Mouse (Mus musculus): ENCODE measurements around the gene Fndc3b.

DNA sequence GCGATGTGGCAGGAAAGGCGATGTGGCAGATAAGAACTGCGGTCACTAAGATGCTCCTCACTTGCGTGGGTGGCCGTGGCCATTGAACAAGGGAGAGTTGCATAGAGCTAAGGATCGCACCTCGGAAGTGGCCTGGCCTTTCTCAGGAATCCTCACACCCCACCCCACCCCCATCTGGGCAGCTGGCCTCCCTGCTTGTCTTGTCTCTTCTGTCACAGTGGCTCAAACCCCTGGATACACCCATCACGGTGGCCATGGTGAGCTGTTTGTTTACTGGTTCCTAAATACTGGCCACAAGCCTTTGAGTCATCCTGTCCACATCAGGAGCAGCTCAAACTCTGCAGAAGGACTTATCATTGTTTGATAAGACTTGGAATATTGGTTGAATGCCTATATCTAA, 240.3 kb downstream of the Fndc3b start:
- no peak for TF ChIP-seq GATA1 (IDR thresholded peaks at IDR 0.05; ENCODE audit: borderline replicate concordance, low read length)
- TF ChIP-seq FLI1 (IDR thresholded peaks at IDR 0.05; ENCODE audit: low read length): no peak
